Mouse (Mus musculus): Measurements from ENCODE around the gene Nsmce1.

Nsmce1 gene

GRCm38 (mm10) chr7:125490947-125491735, at the start of gene Nsmce1:
Gene Nsmce1, minus strand, starts transcription at chr7:125491596.
- DNase-seq = peak; percentile 95 to 97

GRCm38 (mm10) chr7:125541026-125541425, 49.6 kb upstream of the Nsmce1 start:
- DNase-seq = no peak

GRCm38 (mm10) chr7:125539351-125539750, 48.0 kb upstream of the Nsmce1 start:
- DNase-seq = no peak

- no peak for DNase-seq
Observed at GRCm38 (mm10) chr7:125527901-125528580, 36.6 kb upstream of the Nsmce1 start.

GRCm38 (mm10) chr7:125527186-125527585, 35.8 kb upstream of the Nsmce1 start:
- no peak for DNase-seq

GRCm38 (mm10) chr7:125523051-125523450, 31.7 kb upstream of the Nsmce1 start:
- DNase-seq = no peak

GRCm38 (mm10) chr7:125519715-125520114, 28.3 kb upstream of the Nsmce1 start:
- no peak for DNase-seq

- no peak for DNase-seq
Observed at GRCm38 (mm10) chr7:125517470-125517869, 26.1 kb upstream of the Nsmce1 start.

GRCm38 (mm10) chr7:125516723-125517122, 25.3 kb upstream of the Nsmce1 start:
- DNase-seq = no peak

- peak; percentile 21 to 40 for DNase-seq
Observed at GRCm38 (mm10) chr7:125515081-125515853, 23.9 kb upstream of the Nsmce1 start.

- DNase-seq = no peak
Observed at GRCm38 (mm10) chr7:125511852-125512251, 20.5 kb upstream of the Nsmce1 start.

- no peak for DNase-seq
Observed at GRCm38 (mm10) chr7:125511432-125511831, 20.0 kb upstream of the Nsmce1 start.

GRCm38 (mm10) chr7:125507279-125507678, 15.9 kb upstream of the Nsmce1 start:
- no peak for DNase-seq

GRCm38 (mm10) chr7:125505568-125505967, 14.2 kb upstream of the Nsmce1 start:
- no peak for DNase-seq

- no peak for DNase-seq
Observed at GRCm38 (mm10) chr7:125504618-125505017, 13.2 kb upstream of the Nsmce1 start.

GRCm38 (mm10) chr7:125503374-125504092, 12.1 kb upstream of the Nsmce1 start:
- DNase-seq = no peak

- no peak for DNase-seq
Observed at GRCm38 (mm10) chr7:125500879-125501278, 9.5 kb upstream of the Nsmce1 start.

- no peak for DNase-seq
Observed at GRCm38 (mm10) chr7:125499927-125500868, 8.8 kb upstream of the Nsmce1 start.

GRCm38 (mm10) chr7:125495864-125496440, 4.6 kb upstream of the Nsmce1 start:
- DNase-seq = no peak

GRCm38 (mm10) chr7:125492551-125492950, 1.2 kb upstream of the Nsmce1 start:
- no peak for DNase-seq

GRCm38 (mm10) chr7:125491760-125492159, 364 bp upstream of the Nsmce1 start:
- no peak for DNase-seq

All from kidney, postnatal 4 days (tissue).